Mouse (Mus musculus) frontal cortex, adult (tissue): ENCODE measurements at regions not wholly inside any gene's neighbourhood (a gene's known extent, or its start where the extent isn't known, plus 50 kb on each side); places are given as distances from the start of the nearest gene placed in this dataset.
A peak's percentile ranks its signal among the peaks of the same experiment; 100 is the strongest.

ENCODE experiments used
- ATAC-seq: cut with Nextera tagmentation; 2 replicates; pipeline ENCODE4 v1.9.2; 2017; ENCODE audit warnings: mild to moderate bottlenecking, moderate library complexity, mixed read lengths; ENCODE audit not compliant: low TSS enrichment

DNA sequence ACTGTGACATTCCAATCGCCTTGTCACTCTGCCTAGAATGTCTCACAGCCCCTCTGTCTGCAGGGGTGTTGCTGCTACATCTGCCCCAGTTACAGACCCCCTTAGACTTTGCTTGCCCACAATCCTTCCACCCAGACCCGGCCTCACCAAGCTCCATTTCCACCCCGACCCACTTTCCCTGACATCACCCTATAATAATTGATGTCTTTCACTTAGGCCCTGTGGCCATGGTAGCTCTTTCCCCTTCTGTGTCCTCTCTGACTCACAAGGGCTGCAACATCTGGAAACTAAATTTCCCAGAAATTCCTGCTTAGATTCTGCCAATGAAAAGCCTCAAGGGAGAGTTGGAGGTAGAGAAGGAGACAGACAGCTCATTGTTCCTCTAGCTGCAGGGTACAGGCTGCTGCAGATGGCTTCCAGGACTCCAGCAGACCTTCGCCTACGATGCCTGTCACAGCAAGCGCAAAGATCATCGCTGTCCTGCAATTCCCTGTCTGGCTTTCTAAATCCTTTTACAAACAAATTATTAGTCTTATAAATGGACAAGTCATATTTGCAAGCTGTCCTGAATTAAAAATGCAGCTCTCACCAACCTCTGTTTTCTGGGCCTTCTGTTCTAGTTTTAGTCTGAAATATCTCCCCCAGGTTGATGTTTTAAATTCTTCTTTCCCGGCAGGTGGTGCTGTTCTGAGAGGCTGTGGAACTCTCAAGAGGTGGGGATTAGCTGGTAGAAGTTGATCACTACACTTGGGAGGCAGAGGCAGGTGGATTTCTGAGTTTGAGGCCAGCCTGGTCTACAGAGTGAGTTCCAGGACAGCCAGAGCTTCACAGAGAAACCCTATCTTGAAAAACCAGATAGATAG, 104.9 kb upstream of the Oxgr1 start:
- no peak for ATAC-seq

DNA sequence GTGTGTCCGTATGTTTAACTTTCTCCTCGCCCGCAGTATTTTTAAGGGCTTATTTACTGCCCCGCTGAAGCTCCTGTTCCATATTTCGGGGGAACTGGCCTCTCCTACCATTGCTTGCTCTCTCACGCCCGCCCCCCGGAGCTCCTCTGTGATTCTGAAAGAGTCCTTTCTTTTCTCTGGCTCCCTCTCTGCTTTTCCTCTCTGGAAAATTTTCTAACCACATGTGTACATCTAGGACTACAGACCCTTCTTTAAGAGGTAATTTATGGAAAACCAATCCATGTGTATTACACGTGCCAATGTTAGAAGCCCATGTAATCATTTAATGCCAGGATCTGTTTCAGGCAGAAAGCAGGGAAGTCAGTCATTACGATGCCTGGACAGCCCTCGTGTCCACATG, 106.6 kb upstream of the Oxgr1 start:
- ATAC-seq = peak; percentile 11; the same call in 1 of the 2 replicates

GRCm38 (mm10) chr14:120149341-120149741, 107.1 kb upstream of the Oxgr1 start:
- ATAC-seq = peak; percentile 78

DNA sequence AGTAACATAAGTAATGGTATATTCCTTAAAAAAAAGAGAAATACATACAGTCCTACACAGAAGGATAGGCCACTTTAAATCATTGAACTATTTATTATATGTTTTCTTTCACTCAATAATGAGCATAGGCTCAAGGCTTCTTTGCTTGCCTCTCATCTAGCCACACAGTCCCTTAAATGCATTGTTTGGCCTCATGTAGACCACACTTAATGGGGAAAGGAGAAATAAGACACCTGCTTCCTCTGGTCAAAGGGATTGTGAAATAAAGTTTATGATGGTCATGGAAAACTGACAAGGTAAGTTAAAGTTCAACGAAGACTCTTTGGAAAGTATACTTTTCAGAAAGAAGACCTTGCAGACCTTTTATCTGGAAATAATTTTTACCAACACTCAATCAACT, 108.4 kb upstream of the Oxgr1 start:
- no peak for ATAC-seq

DNA sequence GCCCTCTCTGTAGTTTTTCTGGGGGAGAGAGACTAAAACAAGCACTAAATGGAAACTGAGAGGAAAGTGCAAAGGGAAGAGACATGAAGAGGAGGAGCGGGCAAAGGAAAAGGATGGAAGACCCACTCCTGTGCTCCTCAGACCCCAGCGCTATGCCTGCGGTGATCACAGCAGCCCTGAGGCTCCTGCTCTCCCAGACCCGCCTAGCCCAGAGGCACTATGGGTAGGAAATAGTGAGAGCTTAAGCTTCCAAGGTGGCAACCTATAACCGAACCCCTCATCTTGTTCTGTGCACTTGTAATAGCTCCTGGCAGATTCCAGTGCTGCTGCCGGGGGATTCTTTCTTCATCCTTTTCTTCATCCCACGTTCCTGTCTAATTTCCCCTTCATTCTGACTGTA, 112.2 kb upstream of the Oxgr1 start:
- no peak for ATAC-seq

DNA sequence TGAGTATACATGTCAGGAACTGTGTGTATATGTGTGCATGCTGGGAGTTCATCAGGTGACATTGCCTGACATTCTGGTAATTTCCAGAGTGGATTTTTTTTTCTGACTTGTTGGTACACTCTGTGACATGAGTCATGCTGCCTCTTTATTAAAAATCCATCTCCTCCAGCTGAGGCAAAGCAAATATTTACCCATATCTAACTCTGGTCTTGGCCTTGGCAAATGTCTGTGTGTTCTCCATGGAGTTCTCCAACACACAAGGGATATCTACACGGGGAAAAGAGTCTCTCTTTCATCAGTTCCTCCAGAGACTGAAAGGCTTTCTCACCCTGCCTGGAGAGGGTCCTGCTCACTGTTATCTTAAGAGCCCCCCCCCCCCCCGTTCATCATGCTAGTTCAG, 111.3 kb upstream of the Mbnl2 start:
- ATAC-seq = no peak

GRCm38 (mm10) chr14:120165496-120166045, 109.9 kb upstream of the Mbnl2 start:
- no peak for ATAC-seq

DNA sequence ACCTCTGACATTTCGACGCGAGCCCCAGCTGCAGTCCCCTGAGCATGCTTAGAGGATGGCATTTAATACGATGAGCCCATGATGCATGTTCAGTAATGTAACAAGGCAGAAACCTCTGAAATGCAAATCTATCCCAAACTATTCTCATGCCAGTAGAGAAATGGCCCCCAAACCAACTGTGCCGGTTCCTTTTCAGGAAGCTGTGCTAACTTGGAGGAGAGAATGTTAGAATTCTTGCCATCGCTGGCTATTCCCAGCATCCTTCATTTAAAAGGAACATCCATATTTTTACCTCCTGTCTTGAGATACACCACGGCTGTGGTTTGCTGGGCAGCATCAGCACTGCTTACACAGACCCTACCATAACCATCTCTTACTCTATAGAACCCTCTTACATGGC, 104.7 kb upstream of the Mbnl2 start:
- peak; percentile 51 for ATAC-seq

DNA sequence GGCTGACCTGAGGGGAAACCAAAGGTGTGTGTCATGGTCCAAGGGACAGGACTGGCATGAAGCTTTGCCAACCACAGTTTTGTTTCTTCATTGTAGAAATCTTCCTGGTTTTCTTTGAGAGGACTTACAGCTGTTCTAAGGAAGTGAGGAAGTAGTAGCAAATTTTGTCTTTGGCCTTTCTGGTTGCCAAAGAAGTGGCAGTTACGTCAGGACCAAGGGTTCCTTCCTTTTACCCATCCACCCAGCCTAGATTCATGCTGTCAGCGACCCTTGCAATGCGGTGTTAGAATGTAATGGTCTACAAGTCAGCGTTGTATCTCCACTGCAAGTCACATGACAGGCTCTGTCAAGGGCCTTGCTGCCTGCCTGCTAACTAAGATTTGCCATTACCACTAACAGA, 103.4 kb upstream of the Mbnl2 start:
- ATAC-seq = no peak

DNA sequence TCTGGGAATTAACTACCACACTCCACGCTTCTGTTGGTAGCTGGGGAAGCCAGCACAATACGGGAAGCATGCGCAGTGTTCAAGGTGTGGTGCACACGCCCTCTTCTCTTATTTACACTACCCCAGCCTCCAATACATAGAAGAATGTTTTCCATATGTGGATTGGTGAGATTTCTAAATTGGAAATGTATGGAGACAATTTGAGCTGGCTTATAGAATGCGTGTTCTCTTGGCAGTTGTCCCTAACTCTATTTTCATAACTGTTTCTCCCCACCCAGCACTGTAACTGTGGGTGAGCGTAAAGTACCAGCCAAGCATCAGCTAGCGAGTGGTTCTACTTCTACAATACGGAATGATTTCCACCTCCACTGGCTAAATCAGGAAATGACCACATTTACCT, 102.6 kb upstream of the Mbnl2 start:
- ATAC-seq = peak; percentile 62

- peak; percentile 66 for ATAC-seq
Observed at GRCm38 (mm10) chr14:120174615-120175014, 100.9 kb upstream of the Mbnl2 start.

- ATAC-seq = no peak
Observed at GRCm38 (mm10) chr14:120195218-120195617, 80.3 kb upstream of the Mbnl2 start.

DNA sequence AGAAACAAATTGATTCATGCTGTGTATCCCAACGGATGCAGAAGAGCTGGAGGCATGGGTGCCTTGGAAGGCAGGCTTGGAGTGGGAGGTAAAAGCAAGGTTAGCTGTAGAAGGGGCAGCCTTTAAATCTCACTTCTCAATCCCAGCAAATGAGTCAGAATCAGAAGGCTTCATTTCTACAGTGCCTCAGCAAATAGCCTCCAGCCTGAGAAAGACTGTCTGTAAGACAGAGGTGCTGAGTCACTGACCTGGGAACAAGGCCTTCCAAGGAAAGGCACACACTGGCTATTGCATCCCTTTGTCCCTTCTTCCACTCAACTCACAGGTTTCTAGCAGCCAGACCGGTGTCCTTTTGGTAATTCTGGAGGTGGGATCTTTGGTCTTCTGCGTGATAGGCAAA, 63.7 kb upstream of the Mbnl2 start:
- ATAC-seq = peak; percentile 50; the same call in 1 of the 2 replicates

- ATAC-seq = no peak
Observed at GRCm38 (mm10) chr14:120212626-120213025, 62.8 kb upstream of the Mbnl2 start.

DNA sequence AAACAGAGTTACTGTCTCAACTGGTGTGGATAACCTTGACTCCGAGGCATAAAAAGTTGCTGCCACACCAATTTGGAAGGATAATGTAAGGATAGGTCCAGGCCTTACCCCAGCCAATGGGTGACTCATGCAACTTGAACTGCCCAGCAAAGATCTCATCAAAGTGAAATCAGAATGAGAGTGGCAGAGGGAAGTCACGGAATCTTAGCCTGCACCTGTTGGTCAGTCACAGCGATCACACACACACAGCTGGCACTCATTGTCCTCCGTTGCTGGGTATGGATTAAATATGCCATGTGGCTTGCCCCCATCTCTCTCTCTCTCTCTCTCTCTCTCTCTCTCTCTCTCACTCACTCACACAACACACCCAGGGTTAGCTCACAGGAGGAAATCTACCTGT, 56.2 kb upstream of the Mbnl2 start:
- no peak for ATAC-seq

DNA sequence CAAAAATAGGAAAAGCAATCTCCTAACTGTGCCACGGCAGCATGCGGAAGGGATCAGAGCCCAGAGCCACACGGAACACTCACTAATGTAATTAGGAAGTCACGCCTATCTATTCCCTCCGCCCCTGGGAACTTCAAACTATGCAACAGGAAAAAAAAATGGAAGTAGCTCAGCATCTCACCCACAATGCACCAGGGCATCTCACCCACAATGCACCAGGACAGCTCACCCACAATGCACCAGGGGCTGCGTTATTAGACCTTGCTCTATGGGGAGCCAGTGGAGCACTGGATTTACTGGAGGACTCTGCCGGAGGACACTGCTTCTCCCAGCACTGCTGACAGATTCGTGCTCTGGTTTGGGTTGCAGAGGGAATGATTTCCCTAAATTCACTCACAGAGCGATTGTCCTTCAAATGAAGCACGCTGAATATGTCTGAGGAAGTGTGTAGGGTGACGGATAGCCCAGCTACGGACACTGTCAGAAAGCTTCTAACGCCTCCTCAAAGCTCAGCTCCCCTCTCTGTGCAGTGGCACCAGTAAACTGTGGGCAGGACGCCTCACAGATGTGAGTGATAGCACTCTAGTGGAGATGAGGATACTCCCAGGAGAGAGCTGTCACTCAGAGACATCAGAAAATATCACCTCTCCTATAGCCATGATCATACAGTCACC, 51.8 kb upstream of the Mbnl2 start:
- ATAC-seq = peak; percentile 16; the same call in 1 of the 2 replicates

GRCm38 (mm10) chr14:120224202-120224846, 51.1 kb upstream of the Mbnl2 start:
- no peak for ATAC-seq

DNA sequence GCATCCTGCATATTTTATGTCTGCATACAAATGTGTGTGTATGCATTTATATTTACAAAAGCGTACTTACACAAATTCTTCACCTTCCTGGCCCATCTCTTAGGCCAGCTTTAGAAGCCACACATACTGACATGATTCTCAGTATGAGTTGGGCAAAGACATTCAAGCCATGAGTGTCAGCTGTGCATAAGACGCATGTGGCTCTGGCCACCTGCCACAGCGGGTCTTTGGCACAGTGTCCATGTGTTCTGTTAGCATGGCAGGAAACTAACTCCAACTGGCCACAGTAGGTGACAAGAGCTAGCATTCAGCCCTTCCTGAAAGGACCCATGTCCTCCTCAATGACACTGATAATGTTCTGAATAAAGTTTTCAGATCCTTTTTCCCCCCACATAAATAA, 49.8 kb upstream of the Mbnl2 start:
- no peak for ATAC-seq
